Mouse (Mus musculus): ENCODE data around the gene Dnajc4. TPM values are rescaled to one million over a fixed set of nuclear protein-coding genes. Genes with fewer than 3 reads are reported as not detected.

Gene Dnajc4
- total RNA-seq, 1 experiment from 2014 or later: 50.3 TPM

- DNase-seq: no peak
Measured at GRCm38 (mm10) chr19:6948186-6948585, 44.2 kb downstream of the Dnajc4 start.

GRCm38 (mm10) chr19:6947742-6948141 is 44.6 kb downstream of the Dnajc4 start:
- no peak for DNase-seq

GRCm38 (mm10) chr19:6943709-6944108 is 48.7 kb downstream of the Dnajc4 start:
- no peak for DNase-seq

- no peak for DNase-seq
Measured at GRCm38 (mm10) chr19:6942764-6943163, 49.6 kb downstream of the Dnajc4 start.

GRCm38 (mm10) chr19:6942249-6942691 is 50.1 kb downstream of the Dnajc4 start, which contains the start of gene Gpr137:
Gene Gpr137 (minus strand): TSS chr19:6942480.
- DNase-seq: peak; percentile 94

GRCm38 (mm10) chr19:6941372-6942248 is 50.8 kb downstream of the Dnajc4 start, which contains the start of gene Bad:
Gene Bad (plus strand): TSS chr19:6941861.
- DNase-seq: peak; percentile 97

- no peak for DNase-seq
Measured at GRCm38 (mm10) chr19:6940396-6941351, 51.7 kb downstream of the Dnajc4 start.

- no peak for DNase-seq
Measured at GRCm38 (mm10) chr19:6939106-6940002, 53.0 kb downstream of the Dnajc4 start.

Other genes with a start within 250 kb of the Dnajc4 start
- gene Rps6ka4, start 151.9 kb downstream of the Dnajc4 start, total RNA-seq (2021): 25.9 and 38.6 TPM in 2 replicates
- 0.62 and 1.1 TPM in 2 replicates for gene Ccdc88b, start 134.4 kb downstream of the Dnajc4 start, total RNA-seq (2021)
- gene Trmt112, start 82.9 kb downstream of the Dnajc4 start, total RNA-seq (2021): 95.2 and 108 TPM in 2 replicates
- 196 and 278 TPM in 2 replicates for gene Prdx5, start 82.5 kb downstream of the Dnajc4 start, total RNA-seq (2021)
- gene Esrra, start 70.8 kb downstream of the Dnajc4 start, total RNA-seq (2021): 44.2 and 44.6 TPM in 2 replicates
- gene Catsperz, start 67.2 kb downstream of the Dnajc4 start, total RNA-seq (2021): not detected in 2 replicates
- gene Kcnk4, start 58.1 kb downstream of the Dnajc4 start, total RNA-seq (2021): 0.12 TPM in 1 of 2 replicates, not detected in the other
- 44.1 and 53.7 TPM in 2 replicates for gene Bad, start 50.7 kb downstream of the Dnajc4 start, total RNA-seq (2021)
- gene Gpr137, start 50.1 kb downstream of the Dnajc4 start, total RNA-seq (2021): 48.7 and 54.8 TPM in 2 replicates
- 140 and 178 TPM in 2 replicates for gene Ppp1r14b, start 17.6 kb downstream of the Dnajc4 start, total RNA-seq (2021)
- 49.1 and 59.8 TPM in 2 replicates for gene Plcb3, start 16.1 kb downstream of the Dnajc4 start, total RNA-seq (2021)
- 102 and 139 TPM in 2 replicates for gene Fkbp2, start 12.1 kb downstream of the Dnajc4 start, total RNA-seq (2021)
- gene Vegfb, start 4.9 kb downstream of the Dnajc4 start, total RNA-seq (2021): 86.0 and 90.9 TPM in 2 replicates
- gene Nudt22, start 3.5 kb upstream of the Dnajc4 start, total RNA-seq (2021): 35.9 and 50.6 TPM in 2 replicates
- gene Trpt1, start 3.6 kb upstream of the Dnajc4 start, total RNA-seq (2021): 15.9 and 19.5 TPM in 2 replicates
- 4.2 and 4.4 TPM in 2 replicates for gene Fermt3, start 26.9 kb upstream of the Dnajc4 start, total RNA-seq (2021)
- gene Stip1, start 47.4 kb upstream of the Dnajc4 start, total RNA-seq (2021): 158 and 239 TPM in 2 replicates
- 42.7 and 52.1 TPM in 2 replicates for gene Macrod1, start 64.2 kb upstream of the Dnajc4 start, total RNA-seq (2021)
- gene Flrt1, start 113.2 kb upstream of the Dnajc4 start, total RNA-seq (2021): 1.6 and 2.0 TPM in 2 replicates
- gene Otub1, start 213.7 kb upstream of the Dnajc4 start, total RNA-seq (2021): 102 and 132 TPM in 2 replicates
- 781 and 926 TPM in 2 replicates for gene Cox8a, start 225.0 kb upstream of the Dnajc4 start, total RNA-seq (2021)
- 33.1 and 34.2 TPM in 2 replicates for gene Naa40, start 248.6 kb upstream of the Dnajc4 start, total RNA-seq (2021)

Measured in adrenal gland, postnatal 25 days (tissue).